Mouse (Mus musculus) naive thymus-derived CD4-positive, alpha-beta T cell, adult 5 months (primary cell): ENCODE measurements around the gene Scgb2b15. TPM values are rescaled to one million over a fixed set of nuclear protein-coding genes. Genes with fewer than 3 reads are reported as not detected.

Source experiments
- polyA plus RNA-seq: library from polyadenylated mRNA; unstranded; fragments of 100-300 nt; shearing (Covaris generic); gene quantifications from one replicate; pipeline ENCODE4 v1.2.1, GENCODE M21; 2017

The Scgb2b15 gene
- polyA plus RNA-seq: not detected

DNA sequence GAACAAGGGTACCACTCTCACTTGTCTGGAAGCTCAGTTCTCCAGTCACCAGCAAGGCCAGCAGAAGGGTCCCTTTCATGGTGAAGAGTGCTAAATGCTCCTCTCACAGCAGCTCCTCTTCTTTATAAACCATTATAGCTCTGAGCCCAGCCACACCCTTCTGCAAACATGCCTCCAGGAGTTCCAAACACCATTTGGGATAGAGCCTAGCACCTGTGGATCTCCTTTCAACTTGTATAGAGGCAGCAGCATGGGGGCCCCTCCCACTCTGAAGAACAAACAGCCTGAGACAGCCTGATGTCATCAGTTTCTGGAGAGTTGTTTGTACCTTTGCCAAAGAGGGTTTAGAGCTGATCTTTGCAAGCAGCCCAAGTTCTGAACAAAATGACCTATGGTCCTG is at the start of gene Scgb2b15:
Gene Scgb2b15 (minus strand): TSS at position 101 of the 400 bp plus-strand sequence.

DNA sequence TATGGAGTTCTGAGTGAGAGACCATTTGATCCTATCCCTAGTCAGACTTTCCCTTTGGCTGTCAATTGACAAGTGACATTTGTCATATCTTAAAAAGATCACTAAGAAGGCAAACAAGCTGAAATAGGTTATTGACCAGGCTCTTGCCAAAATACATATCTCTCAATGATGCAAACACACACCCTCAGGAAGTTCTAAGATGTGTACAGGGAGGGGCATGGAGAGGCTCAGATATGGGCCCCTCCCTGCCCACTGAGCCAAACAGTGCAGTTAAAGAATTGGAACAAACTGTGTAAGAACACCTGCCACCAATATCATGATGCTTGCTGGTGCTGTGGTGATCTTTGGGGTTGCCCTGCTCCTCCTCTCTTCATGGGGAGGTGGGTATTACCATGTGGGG is 6.8 kb upstream of the Scgb2b15 start, which contains the start of gene Scgb1b15:
Gene Scgb1b15 (plus strand): TSS at position 301 of the 400 bp plus-strand sequence.

Other genes with a start within 250 kb of the Scgb2b15 start
- not detected for gene Scgb1b15, start 6.9 kb upstream of the Scgb2b15 start, polyA plus RNA-seq
- not detected for gene Scgb2b17, start 226.9 kb upstream of the Scgb2b15 start, polyA plus RNA-seq
- gene Scgb1b17, start 233.8 kb upstream of the Scgb2b15 start, polyA plus RNA-seq: not detected